Mouse (Mus musculus): ENCODE measurements around the gene AA467197. TPM values are rescaled to one million over a fixed set of nuclear protein-coding genes. Genes with fewer than 3 reads are reported as not detected.
A peak's percentile ranks its signal among the peaks of the same experiment; 100 is the strongest.

Gene AA467197
- polyA plus RNA-seq, 1 experiment from 2014 or later, result 201 TPM

DNA sequence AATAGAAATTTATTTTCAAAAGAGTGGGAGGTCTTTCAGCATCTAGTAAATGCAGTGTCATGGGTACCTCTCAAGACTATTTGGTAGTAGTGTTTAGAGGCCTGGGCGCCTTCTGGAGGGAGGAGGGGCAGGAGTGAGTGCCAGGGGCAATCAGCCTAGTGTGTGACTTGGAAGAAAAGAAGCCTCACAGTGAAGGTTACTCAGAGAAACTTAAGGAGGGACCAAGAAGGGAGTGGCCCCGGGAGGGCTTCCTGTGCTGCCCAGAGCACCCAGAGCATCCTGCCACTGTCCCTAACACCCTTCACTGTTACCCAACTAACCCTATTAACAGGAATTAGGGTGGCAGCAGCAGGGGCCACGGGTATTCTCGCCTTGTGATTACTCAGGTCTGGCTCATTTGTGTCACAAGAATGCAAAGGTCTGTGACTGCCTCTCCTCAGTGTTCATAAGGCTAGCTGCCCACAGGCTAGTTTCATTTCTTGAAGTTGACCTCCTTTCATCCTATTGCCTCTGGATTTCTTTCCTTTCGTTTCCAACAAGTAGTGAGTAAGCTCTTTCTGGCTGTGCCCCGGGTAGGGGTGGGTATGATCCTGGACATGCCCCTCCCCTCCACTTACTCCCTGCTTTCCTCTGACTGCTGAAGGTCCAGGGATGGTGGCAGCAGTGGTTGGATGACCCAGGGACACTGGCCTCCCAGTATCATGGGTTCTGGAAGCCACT lies 28.6 kb downstream of the AA467197 start:
- ATAC-seq (ENCODE audit: low FRiP score, low TSS enrichment) (peak; percentile 36), DNase-seq (ENCODE audit: low spot score) (no peak)
- peak overlapping the region; percentile 18; the same call in 1 of the 2 replicates for H3K27ac ChIP-seq (replicated peaks)
- TF ChIP-seq EP300 (optimal IDR thresholded peaks at IDR 0.05) (no peak), CTCF (IDR thresholded peaks at IDR 0.05; ENCODE audit: low read depth) (no peak)
- 45% methylated on average over 6 of the region's 6 CpGs for WGBS
- no peak overlapping the region for H3K4me2 ChIP-seq (replicated peaks; ENCODE audit: low read depth)
- H3K9me3 ChIP-seq (ENCODE audit: control insufficient read depth, low read length), result no peaks in the 10 kb centered on the region
- H3K36me3 ChIP-seq (ENCODE audit: control insufficient read depth, insufficient read depth, low read length), result no peaks in the 10 kb centered on the region
- H3K9ac ChIP-seq (ENCODE audit: low read length), result no peak overlapping the region
- H3K4me3 ChIP-seq (ENCODE audit: low read depth, low read length), result no peak overlapping the region
- no peaks in the 10 kb centered on the region for H3K4me1 ChIP-seq (replicated peaks; ENCODE audit: control insufficient read depth, insufficient read depth)
- no peaks in the 10 kb centered on the region for H3K27me3 ChIP-seq (ENCODE audit: control insufficient read depth, insufficient read depth, low read length)

DNA sequence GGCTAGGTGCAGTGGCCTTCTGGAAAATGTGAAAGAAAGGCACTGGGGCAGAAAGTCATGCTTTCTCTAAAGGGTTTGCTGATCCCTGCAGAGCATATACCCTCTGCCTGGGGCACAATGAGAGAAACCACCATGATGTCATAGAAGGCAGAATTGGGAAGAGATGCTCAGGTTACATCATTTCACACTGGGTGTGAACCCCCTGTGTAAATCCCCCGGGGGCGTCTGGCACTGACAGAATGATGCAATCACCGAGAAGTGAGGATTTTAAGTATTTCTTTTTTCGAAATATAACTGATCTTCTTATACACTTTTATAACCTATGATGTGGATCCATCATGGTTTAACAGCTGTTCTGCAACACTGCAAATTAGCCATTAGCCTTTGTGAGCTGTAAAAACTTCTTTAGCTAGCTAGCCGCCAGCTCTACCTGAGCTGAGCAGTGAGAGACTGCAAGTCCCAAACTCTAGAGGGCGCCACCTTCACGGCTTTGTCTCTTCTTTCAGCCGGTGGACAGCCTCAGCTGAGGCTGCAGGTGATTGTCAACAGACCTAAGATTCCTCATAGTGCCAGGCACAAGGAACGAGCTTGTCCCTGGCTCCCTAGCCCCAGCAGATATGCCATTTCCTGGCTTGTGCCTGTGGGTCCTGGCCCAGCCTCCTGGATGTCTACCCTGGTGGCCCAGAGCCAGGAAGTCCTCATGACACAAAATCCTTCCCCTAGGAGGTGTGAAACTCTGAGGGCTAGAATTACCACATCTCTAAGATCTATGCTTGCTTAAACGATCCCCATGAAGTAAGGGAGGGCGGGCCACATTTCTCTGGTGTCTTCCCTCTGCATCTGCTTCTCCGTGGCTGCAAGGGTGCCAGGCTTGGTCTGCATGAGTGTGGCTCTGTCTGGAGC lies 29.4 kb downstream of the AA467197 start:
- H3K9ac ChIP-seq (ENCODE audit: low read length), result no peak overlapping the region
- H3K4me3 ChIP-seq (ENCODE audit: low read depth, low read length), result no peak overlapping the region
- WGBS, result 32% methylated on average over 12 of the region's 12 CpGs
- no peaks in the 10 kb centered on the region for H3K27me3 ChIP-seq (ENCODE audit: control insufficient read depth, insufficient read depth, low read length)
- H3K27ac ChIP-seq (replicated peaks), result no peak overlapping the region
- DNase-seq (ENCODE audit: low spot score) (peak; percentile 80), ATAC-seq (ENCODE audit: low FRiP score, low TSS enrichment) (peak; percentile 83)
- H3K9me3 ChIP-seq (ENCODE audit: control insufficient read depth, low read length), result no peaks in the 10 kb centered on the region
- H3K36me3 ChIP-seq (ENCODE audit: control insufficient read depth, insufficient read depth, low read length), result no peaks in the 10 kb centered on the region
- H3K4me1 ChIP-seq (replicated peaks; ENCODE audit: control insufficient read depth, insufficient read depth), result no peaks in the 10 kb centered on the region
- TF ChIP-seq CTCF (IDR thresholded peaks at IDR 0.05; ENCODE audit: low read depth) (peak; percentile 78), EP300 (optimal IDR thresholded peaks at IDR 0.05) (no peak)
- no peak overlapping the region for H3K4me2 ChIP-seq (replicated peaks; ENCODE audit: low read depth)

DNA sequence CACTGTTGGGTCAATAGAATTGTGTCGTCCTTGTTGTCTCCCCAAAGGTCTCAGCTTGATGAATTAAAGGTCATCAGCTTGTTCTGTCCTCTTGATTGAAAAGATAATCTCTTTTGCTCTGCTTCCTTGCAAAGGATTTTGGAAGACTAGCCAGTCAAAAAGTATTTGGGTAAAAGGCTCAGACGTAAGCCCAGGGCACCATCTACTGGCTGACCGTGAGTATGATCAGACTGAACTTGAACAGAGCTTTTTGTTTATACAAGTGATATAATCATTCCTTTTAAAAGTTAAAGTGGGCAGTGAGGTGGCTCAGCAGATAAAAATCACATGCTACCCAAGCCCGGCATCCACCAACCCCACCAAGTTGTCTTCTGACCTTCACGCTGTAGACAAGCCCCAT lies 31.1 kb downstream of the AA467197 start:
- WGBS, result 20% methylated on average over 5 of the region's 5 CpGs
- peak; percentile 54 for DNase-seq (ENCODE audit: low spot score)
- H3K4me3 ChIP-seq (ENCODE audit: low read depth, low read length), result no peak overlapping the region
- H3K36me3 ChIP-seq (ENCODE audit: control insufficient read depth, insufficient read depth, low read length), result no peaks in the 10 kb centered on the region
- H3K9me3 ChIP-seq (ENCODE audit: control insufficient read depth, low read length), result no peaks in the 10 kb centered on the region
- ATAC-seq (ENCODE audit: low FRiP score, low TSS enrichment), result no peak
- no peaks in the 10 kb centered on the region for H3K4me1 ChIP-seq (replicated peaks; ENCODE audit: control insufficient read depth, insufficient read depth)
- no peak overlapping the region for H3K4me2 ChIP-seq (replicated peaks; ENCODE audit: low read depth)
- H3K27ac ChIP-seq (replicated peaks), result no peak overlapping the region
- no peak overlapping the region for H3K9ac ChIP-seq (ENCODE audit: low read length)
- H3K27me3 ChIP-seq (ENCODE audit: control insufficient read depth, insufficient read depth, low read length), result no peaks in the 10 kb centered on the region
- TF ChIP-seq EP300 (optimal IDR thresholded peaks at IDR 0.05), result no peak
- TF ChIP-seq CTCF (IDR thresholded peaks at IDR 0.05; ENCODE audit: low read depth), result peak; percentile 84

DNA sequence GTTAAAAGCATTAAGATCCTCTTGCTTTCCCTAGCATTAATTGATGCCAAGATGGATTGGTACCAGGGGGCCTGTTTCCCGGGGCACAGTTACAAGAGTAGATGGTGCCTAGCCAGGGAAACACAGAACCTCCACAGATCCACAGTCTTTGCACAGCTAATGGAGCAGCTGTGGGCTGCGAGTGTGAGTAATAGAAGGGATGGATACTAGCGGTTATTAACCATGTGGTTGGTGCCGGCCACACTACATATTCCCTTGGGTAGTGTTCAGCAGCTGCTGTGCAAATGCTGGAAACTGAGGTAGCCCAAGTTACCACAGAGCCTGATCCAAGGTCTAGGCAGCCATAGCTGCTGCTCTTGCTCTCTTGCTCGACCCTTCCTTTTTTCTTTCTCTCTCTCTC lies 34.9 kb downstream of the AA467197 start:
- TF ChIP-seq EP300 (optimal IDR thresholded peaks at IDR 0.05) (no peak), CTCF (IDR thresholded peaks at IDR 0.05; ENCODE audit: low read depth) (no peak)
- no peaks in the 10 kb centered on the region for H3K27me3 ChIP-seq (ENCODE audit: control insufficient read depth, insufficient read depth, low read length)
- no peak overlapping the region for H3K27ac ChIP-seq (replicated peaks)
- no peak overlapping the region for H3K9ac ChIP-seq (ENCODE audit: low read length)
- no peaks in the 10 kb centered on the region for H3K9me3 ChIP-seq (ENCODE audit: control insufficient read depth, low read length)
- no peaks in the 10 kb centered on the region for H3K4me1 ChIP-seq (replicated peaks; ENCODE audit: control insufficient read depth, insufficient read depth)
- H3K4me2 ChIP-seq (replicated peaks; ENCODE audit: low read depth), result no peak overlapping the region
- WGBS, result 64% methylated on average over 5 of the region's 5 CpGs
- no peaks in the 10 kb centered on the region for H3K36me3 ChIP-seq (ENCODE audit: control insufficient read depth, insufficient read depth, low read length)
- H3K4me3 ChIP-seq (ENCODE audit: low read depth, low read length), result no peak overlapping the region
- ATAC-seq (ENCODE audit: low FRiP score, low TSS enrichment), result no peak
- DNase-seq (ENCODE audit: low spot score), result no peak

DNA sequence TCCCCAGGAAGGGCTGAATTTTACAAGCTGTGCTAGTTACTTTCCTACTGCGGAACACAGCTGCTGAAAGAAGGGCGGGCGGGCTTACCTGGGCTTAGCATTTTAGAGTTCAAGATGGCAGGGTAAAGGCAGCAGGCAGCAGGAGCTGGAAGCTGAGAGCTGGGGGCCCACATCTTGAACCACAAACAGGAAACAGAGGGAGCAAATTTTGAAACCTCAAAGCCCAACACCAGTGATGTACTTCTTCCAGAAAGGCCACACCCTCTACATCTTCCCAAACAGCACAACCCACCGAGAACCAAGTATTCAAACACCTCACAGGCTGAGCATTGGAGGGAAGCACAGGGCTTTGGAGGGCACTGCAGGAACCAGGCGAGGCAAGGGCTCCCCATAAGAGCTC lies 36.1 kb downstream of the AA467197 start:
- no peaks in the 10 kb centered on the region for H3K27me3 ChIP-seq (ENCODE audit: control insufficient read depth, insufficient read depth, low read length)
- H3K9me3 ChIP-seq (ENCODE audit: control insufficient read depth, low read length), result no peaks in the 10 kb centered on the region
- no peak overlapping the region for H3K4me2 ChIP-seq (replicated peaks; ENCODE audit: low read depth)
- DNase-seq (ENCODE audit: low spot score) (no peak), ATAC-seq (ENCODE audit: low FRiP score, low TSS enrichment) (no peak)
- H3K9ac ChIP-seq (ENCODE audit: low read length), result no peak overlapping the region
- H3K36me3 ChIP-seq (ENCODE audit: control insufficient read depth, insufficient read depth, low read length), result no peaks in the 10 kb centered on the region
- 57% methylated on average over 5 of the region's 5 CpGs for WGBS
- no peak overlapping the region for H3K27ac ChIP-seq (replicated peaks)
- no peaks in the 10 kb centered on the region for H3K4me1 ChIP-seq (replicated peaks; ENCODE audit: control insufficient read depth, insufficient read depth)
- H3K4me3 ChIP-seq (ENCODE audit: low read depth, low read length), result no peak overlapping the region
- no peak for TF ChIP-seq EP300 (optimal IDR thresholded peaks at IDR 0.05)

DNA sequence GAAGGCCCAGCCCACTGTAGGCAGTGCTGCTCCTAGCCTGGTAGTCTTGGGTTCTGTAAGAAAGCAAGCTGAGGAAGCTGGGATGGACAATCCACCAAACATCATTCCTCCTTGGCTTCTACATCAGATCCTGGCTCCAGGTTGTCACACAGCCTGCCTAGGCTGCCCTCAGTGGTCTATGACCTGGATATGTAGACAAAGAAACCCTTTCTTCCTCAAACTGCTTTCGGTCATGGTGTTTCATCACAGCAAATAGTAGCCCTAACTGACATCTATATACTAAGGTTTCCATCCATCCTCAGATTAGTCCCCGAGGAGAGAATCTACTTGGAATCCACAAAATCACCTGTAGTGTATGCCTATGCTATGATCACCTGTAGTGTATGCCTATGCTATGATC lies 38.3 kb downstream of the AA467197 start:
- no peak overlapping the region for H3K4me2 ChIP-seq (replicated peaks; ENCODE audit: low read depth)
- H3K4me3 ChIP-seq (ENCODE audit: low read depth, low read length), result no peak overlapping the region
- TF ChIP-seq EP300 (optimal IDR thresholded peaks at IDR 0.05), result no peak
- no peak for TF ChIP-seq CTCF (IDR thresholded peaks at IDR 0.05; ENCODE audit: low read depth)
- no peaks in the 10 kb centered on the region for H3K27me3 ChIP-seq (ENCODE audit: control insufficient read depth, insufficient read depth, low read length)
- no peak overlapping the region for H3K9ac ChIP-seq (ENCODE audit: low read length)
- no peak for DNase-seq (ENCODE audit: low spot score)
- H3K9me3 ChIP-seq (ENCODE audit: control insufficient read depth, low read length), result no peaks in the 10 kb centered on the region
- H3K36me3 ChIP-seq (ENCODE audit: control insufficient read depth, insufficient read depth, low read length), result no peaks in the 10 kb centered on the region
- ATAC-seq (ENCODE audit: low FRiP score, low TSS enrichment), result no peak
- H3K4me1 ChIP-seq (replicated peaks; ENCODE audit: control insufficient read depth, insufficient read depth), result no peaks in the 10 kb centered on the region
- H3K27ac ChIP-seq (replicated peaks), result no peak overlapping the region
- 88% methylated on average over 2 of the region's 2 CpGs for WGBS
